Mouse (Mus musculus) brain, embryonic 14.5 days (tissue): ENCODE data around the gene Lgi4.

Experiments used
- CTCF ChIP-seq: fragments of 200-500 bp; IDR thresholded peaks from 2 replicates; pipeline ENCODE4 v1.5.1; 2012; ENCODE audit warnings: inconsistent platforms, mild to moderate bottlenecking, moderate library complexity, borderline replicate concordance; ENCODE audit not compliant: insufficient read depth, insufficient read length; ENCODE audit errors: extremely low read depth
- POLR2A ChIP-seq: fragments of 200-500 bp; IDR thresholded peaks from 2 replicates; pipeline ENCODE4 v1.6.1; 2012; ENCODE audit warnings: mild to moderate bottlenecking, inconsistent platforms, borderline replicate concordance; ENCODE audit not compliant: poor library complexity, insufficient read depth, insufficient read length, severe bottlenecking; ENCODE audit errors: extremely low read depth

DNA sequence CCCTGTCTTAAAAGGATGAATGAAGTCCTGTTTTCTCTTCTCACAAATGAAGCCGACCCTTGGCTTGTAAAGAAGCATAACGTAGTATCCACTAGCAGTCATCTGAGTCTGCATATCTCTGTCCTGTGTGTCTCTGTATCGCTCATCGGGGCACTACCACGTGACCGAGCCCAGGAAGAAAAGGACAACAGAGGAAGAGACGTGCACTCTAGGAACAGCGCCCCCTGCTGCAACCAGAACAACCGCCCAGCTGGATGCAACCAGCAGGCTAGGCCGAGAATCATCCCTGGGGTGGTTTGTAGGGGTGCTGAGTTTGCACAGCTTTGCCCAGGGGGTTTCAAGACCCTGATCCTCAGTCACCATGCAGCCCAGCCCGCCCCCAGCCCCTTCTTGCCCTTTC is 24.4 kb upstream of the Lgi4 start:
- TF ChIP-seq POLR2A (no peak), CTCF (peak; percentile 30; the same call in 1 of the 2 replicates)
